Mouse (Mus musculus): Measurements from ENCODE around the gene Prr14. TPM values are rescaled to one million over a fixed set of nuclear protein-coding genes. Genes with fewer than 3 reads are reported as not detected.
A peak's percentile ranks its signal among the peaks of the same experiment; 100 is the strongest.

Prr14 gene
- total RNA-seq, 2 experiments from 2014 or later, result 31.6 to 34.8 TPM

- peak; percentile 93 for DNase-seq (ENCODE audit: low spot score in 2 of 2)
These were observed 52.4 kb downstream of the Prr14 start, which contains the start of gene Srcap for GRCm38 (mm10) chr7:127511808-127512230. TSS of gene Srcap (plus strand) at chr7:127511983.

- DNase-seq (ENCODE audit: low spot score in 2 of 2), result peak; percentile 85 to 91
These were observed 53.0 kb downstream of the Prr14 start for GRCm38 (mm10) chr7:127512231-127513015.

DNA sequence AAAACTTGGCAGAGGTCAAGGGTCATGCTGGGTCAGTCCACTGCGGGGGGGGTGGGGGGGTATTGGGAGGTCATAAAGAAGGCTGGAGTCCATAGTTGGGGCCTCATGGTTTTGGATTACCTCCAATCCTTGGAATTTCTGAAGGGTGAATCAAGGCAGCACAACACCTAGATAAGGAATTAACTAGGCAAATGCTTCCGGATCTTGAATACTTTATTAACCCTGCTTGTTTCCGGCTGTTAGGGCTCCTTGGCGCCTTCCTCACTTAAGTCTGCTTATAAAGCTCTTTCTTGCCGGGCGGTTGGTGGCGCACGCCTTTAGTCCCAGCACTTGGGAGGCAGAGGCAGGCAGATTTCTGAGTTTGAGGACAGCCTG is 53.6 kb downstream of the Prr14 start:
- DNase-seq (ENCODE audit: low spot score in 2 of 2), result peak; percentile 12 to 27

GRCm38 (mm10) chr7:127513781-127514180 is 54.4 kb downstream of the Prr14 start:
- no peak for DNase-seq (ENCODE audit: low spot score in 2 of 2)

- DNase-seq (ENCODE audit: low spot score in 2 of 2), result no peak
These were observed 56.4 kb downstream of the Prr14 start for GRCm38 (mm10) chr7:127515846-127516245.

DNA sequence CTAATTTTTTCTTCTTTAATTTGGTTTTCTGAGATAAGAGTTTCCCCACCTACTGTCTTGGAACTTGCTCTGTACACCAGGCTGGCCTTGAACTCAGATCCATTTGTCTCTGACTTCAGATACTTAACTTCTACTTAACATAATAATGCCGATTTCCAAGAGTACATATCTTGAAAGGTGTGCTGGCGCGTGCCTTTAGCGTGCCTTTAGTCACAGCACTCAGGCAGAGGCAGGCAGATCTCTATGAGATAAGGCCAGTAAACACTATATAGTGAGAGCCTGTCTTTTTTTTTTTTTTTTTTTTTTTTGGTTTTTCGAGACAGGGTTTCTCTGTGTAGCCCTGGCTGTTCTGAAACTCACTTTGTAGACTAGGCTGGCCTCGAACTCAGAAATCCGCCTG is 56.9 kb downstream of the Prr14 start:
- no peak for DNase-seq (ENCODE audit: low spot score in 2 of 2)

DNA sequence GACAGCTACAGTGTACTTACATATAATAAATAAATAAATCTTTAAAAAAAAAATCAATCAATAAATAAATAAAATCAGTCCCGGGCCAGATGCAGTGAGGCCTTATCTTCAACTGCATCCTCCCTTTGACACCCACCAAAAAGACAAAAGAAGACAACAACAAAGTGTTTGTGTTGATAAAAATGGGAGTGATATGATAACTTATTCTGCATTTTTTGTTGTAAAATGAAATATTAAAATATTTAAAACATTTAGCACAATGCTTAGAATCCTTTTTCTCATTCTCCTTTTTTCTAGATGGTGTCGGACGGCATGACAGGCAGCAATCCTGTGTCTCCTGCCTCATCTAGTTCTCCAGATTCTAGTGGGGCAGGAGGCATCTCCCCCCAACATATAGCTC is 59.9 kb downstream of the Prr14 start, which contains the start of gene Gm42715:
Gene Gm42715 (plus strand): TSS at position 301 of the 400 bp plus-strand sequence.
- no peak for DNase-seq (ENCODE audit: low spot score in 2 of 2)

Small RNA genes within 50 kb of the gene (microRNA-seq; reads per million reads assigned to microRNA genes)
- gene Gm47278 (0 reads per million in 2 experiments), gene Mir7060 (0 reads per million in 2 experiments)

Other genes starting within 250 kb of the Prr14 start
- gene Zfp553, start 226.6 kb upstream of the Prr14 start, total RNA-seq (2021), result 10 to 100 TPM; 19.3 to 19.6 TPM
- gene Sept1, start 226.5 kb upstream of the Prr14 start, total RNA-seq (2021), result 1 to 10 TPM; 5.5 to 5.9 TPM
- gene Zfp771, start 215.3 kb upstream of the Prr14 start, total RNA-seq (2021), result 10 to 100 TPM; 56.7 to 67.0 TPM
- gene Dctpp1, start 198.9 kb upstream of the Prr14 start, total RNA-seq (2021), result 10 to 100 TPM; 36.0 to 37.1 TPM
- 10 to 100 TPM; 45.7 to 49.4 TPM for gene Sephs2, start 185.6 kb upstream of the Prr14 start, total RNA-seq (2021)
- under 1 TPM; 0.51 to 0.89 TPM for gene Itgal, start 163.4 kb upstream of the Prr14 start, total RNA-seq (2021)
- 10 to 100 TPM; 11.9 to 13.5 TPM for gene Zfp768, start 114.0 kb upstream of the Prr14 start, total RNA-seq (2021)
- 1 to 10 TPM; 7.3 to 7.5 TPM for gene Zfp747, start 83.6 kb upstream of the Prr14 start, total RNA-seq (2021)
- 1 to 10 TPM; 3.3 TPM for gene 9130019O22Rik, start 72.4 kb upstream of the Prr14 start, total RNA-seq (2021)
- gene E430018J23Rik, start 66.0 kb upstream of the Prr14 start, total RNA-seq (2021), result 1 to 10 TPM; 5.4 to 6.4 TPM
- gene Zfp764, start 52.8 kb upstream of the Prr14 start, total RNA-seq (2021), result 1 to 10 TPM; 4.1 to 4.4 TPM
- 10 to 100 TPM; 10.0 to 11.7 TPM for gene Zfp688, start 37.5 kb upstream of the Prr14 start, total RNA-seq (2021)
- gene Zfp689, start 10.5 kb upstream of the Prr14 start, total RNA-seq (2021), result 1 to 10 TPM; 7.5 to 7.7 TPM
- gene Fbrs, start 19.6 kb downstream of the Prr14 start, total RNA-seq (2021), result 10 to 100 TPM; 60.0 to 63.1 TPM
- gene Srcap, start 52.4 kb downstream of the Prr14 start, total RNA-seq (2021), result 100 to 1,000 TPM; 109 to 111 TPM
- 10 to 100 TPM; 11.2 to 19.2 TPM for gene Gm42715, start 60.0 kb downstream of the Prr14 start, total RNA-seq (2021)
- 1 to 10 TPM in 1 of 2 experiments, under 1 TPM in 1; 0.80 to 2.4 TPM for gene Tmem265, start 101.8 kb downstream of the Prr14 start, total RNA-seq (2021)
- 10 to 100 TPM; 69.4 to 76.3 TPM for gene Phkg2, start 113.7 kb downstream of the Prr14 start, total RNA-seq (2021)
- 10 to 100 TPM; 10.5 to 11.2 TPM for gene Ccdc189, start 129.0 kb downstream of the Prr14 start, total RNA-seq (2021)
- 10 to 100 TPM; 70.6 to 71.3 TPM for gene Rnf40, start 129.2 kb downstream of the Prr14 start, total RNA-seq (2021)
- gene Zfp629, start 156.2 kb downstream of the Prr14 start, total RNA-seq (2021), result 10 to 100 TPM; 25.1 to 31.8 TPM
- 10 to 100 TPM; 38.6 TPM for gene Bcl7c, start 249.3 kb downstream of the Prr14 start, total RNA-seq (2021)